Mouse (Mus musculus) subcutaneous adipose tissue, adult 2 months (tissue): Measurements from ENCODE around the gene Ank. TPM values are rescaled to one million over a fixed set of nuclear protein-coding genes. Genes with fewer than 3 reads are reported as not detected.

Experiments used
- polyA plus RNA-seq: library from polyadenylated mRNA; depleted of rRNA; stranded (reverse); fragments of >200 nt; gene quantifications from 2 replicates; pipeline ENCODE4 v1.2.3, GENCODE M21; 2012; ENCODE audit warnings: low replicate concordance; rRNA removed

Ank gene
- 57.8 and 62.6 TPM in 2 replicates for polyA plus RNA-seq

DNA sequence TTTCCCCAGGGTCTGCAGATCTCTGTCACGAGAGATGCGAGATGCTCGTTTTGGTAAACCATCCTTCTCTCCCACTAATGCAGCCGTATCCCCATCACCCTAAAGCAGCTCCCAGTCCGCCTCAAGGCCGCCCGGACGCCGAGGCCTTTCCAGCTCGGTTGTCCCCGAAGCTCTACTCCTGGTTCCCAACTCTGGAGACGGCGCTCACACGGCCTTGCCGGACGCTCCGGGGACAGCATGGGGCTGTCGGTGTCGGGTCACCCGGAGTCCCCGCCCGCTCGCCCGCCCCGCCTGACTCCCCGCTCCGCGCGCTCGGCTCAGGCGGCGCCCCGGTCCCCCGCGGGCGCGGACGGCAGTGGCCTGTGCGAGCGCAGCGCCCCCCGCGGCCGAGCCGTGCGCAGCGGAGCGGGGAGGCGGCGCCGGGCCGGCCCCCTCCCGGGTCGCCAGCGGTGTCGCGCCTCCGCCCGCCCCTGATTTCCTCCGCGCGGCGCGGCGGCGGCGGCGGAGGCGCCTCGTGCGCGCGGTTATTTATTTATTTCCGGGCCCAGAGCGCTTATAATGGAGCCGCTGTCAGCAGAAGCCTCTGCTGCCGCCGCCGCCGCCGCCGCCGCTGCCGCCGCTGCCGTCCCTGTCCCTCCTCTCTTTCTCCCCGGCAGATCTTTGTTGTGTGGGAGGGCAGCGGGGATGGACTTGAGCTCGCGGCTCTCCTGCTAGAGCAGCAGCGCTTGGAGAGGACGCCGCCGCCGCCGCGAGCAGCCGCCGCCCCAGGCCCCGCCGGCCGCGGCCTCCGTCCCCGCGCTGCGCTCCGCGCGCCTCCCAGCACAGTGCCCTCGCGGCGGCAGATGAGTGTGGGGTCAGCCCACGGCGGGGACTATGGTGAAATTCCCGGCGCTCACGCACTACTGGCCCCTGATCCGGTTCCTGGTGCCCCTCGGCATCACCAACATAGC is at the start of gene Ank:
Gene Ank (plus strand): TSS at position 547 of the 950 bp plus-strand sequence.

DNA sequence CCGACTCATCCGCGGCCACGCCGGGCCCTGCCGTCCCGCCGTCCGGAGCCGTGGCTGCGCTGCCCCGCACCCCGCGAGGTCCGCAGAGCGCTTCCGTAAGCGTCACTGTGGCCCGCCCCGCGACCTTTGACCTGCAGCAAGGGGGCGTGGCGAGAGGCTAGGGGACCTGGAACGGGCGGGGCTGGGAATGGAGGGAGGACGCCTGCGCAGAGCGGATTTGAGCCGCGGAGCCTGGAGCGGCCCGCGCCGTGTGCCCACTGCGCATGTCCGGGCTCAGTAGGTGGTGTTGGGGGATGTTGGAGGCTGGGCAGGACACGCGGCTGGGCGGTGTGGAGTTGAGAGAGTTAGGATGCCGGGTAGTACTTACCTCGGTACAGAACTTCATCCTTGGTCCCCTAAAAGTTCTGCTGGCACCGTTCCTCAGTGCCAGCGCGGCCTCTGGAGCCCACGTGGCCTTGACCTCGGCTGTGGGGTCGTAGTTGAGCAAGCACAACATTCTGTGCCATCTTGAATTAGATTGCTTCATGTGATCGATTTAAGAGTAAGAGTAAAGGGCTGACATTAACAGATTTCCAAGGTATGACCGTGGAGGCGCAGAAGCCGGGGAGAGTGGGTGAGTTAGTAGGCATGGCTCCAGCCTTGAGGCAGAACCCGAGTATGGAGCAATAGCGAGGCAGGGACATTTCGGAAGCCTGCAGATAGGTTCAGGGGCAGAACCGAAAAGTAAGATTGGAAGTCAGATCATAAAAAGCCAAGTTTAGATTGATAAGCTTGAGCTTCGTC is 164.3 kb downstream of the Ank start, which contains the start of gene Otulin:
Gene Otulin (minus strand): TSS at position 93 of the 783 bp plus-strand sequence.

Other genes starting within 250 kb of the Ank start
- gene Otulin, start 164.0 kb downstream of the Ank start, polyA plus RNA-seq: 21.5 and 29.8 TPM in 2 replicates
- gene Otulinl, start 214.9 kb downstream of the Ank start, polyA plus RNA-seq: 3.5 and 6.8 TPM in 2 replicates